In genomic region chr10:45485761-45486602, GRCm38 (mm10) we compare ENCODE assay signal across 8 mouse cellular contexts. TPM values are rescaled to one million over a fixed set of nuclear protein-coding genes. Genes with fewer than 3 reads are reported as not detected.
DNase-seq lines count a peak whose midpoint lies in the region; ATAC-seq and TF ChIP-seq lines count a peak whose summit lies in the region.

Gene Lin28b (minus strand): TSS chr10:45486395.

- H3K36me3 ChIP-seq in ES-Bruce4 (ENCODE audit: control insufficient read depth, insufficient read depth, low read length, poor library complexity, severe bottlenecking), result no peaks in the 10 kb centered on the region
- H3K36me3 ChIP-seq in embryonic facial prominence, embryonic 12.5 days, result no peaks in the 10 kb centered on the region

- H3K9me3 ChIP-seq in ES-Bruce4 (replicated peaks; ENCODE audit: control insufficient read depth, insufficient read depth, low read length, poor library complexity, severe bottlenecking), result no peaks in the 10 kb centered on the region
- H3K9me3 ChIP-seq in embryonic facial prominence, embryonic 12.5 days, result no peaks in the 10 kb centered on the region

- WGBS in embryonic facial prominence, embryonic 12.5 days, result under 1% methylated on average over 75 of the region's 139 CpGs

- H3K4me2 ChIP-seq in embryonic facial prominence, embryonic 12.5 days (replicated peaks), result peak within 1 kb of the TSS; percentile 97

- H3K27me3 ChIP-seq in ES-Bruce4 (ENCODE audit: control insufficient read depth, insufficient read depth, low read length, poor library complexity, severe bottlenecking), result peaks cover 1% of the 10 kb centered on the region; the same call in 1 of the 2 replicates
- peaks cover 22% of the 10 kb centered on the region for H3K27me3 ChIP-seq in embryonic facial prominence, embryonic 12.5 days

- DNase-seq in adrenal gland, postnatal 25 days, result peak; percentile 32
- peak; percentile 19 to 30 for DNase-seq in heart, postnatal 14 days
- DNase-seq in layer of hippocampus, postnatal 36 days, result peak; percentile 21 to 37
- DNase-seq in lung, postnatal 14 days, result peak; percentile 11
- DNase-seq in right cerebral cortex, postnatal 14 days, result peak; percentile 72

- peak within 1 kb of the TSS; percentile 89 for H3K9ac ChIP-seq in ES-Bruce4 (ENCODE audit: low read depth, poor library complexity, severe bottlenecking)
- peak within 1 kb of the TSS; percentile 57 for H3K9ac ChIP-seq in embryonic facial prominence, embryonic 12.5 days

- H3K4me3 ChIP-seq in ES-Bruce4 (ENCODE audit: low read depth, low read length), result peak within 1 kb of the TSS; percentile 81
- peak within 1 kb of the TSS; percentile 72 for H3K4me3 ChIP-seq in embryonic facial prominence, embryonic 12.5 days

- ATAC-seq in embryonic facial prominence, embryonic 12.5 days (ENCODE audit: insufficient number of reproducible peaks, insufficient read depth, low FRiP score, low TSS enrichment), result peak; percentile 93
- no peak for ATAC-seq in monocyte, adult 5-6 weeks (replicated peaks; ENCODE audit: insufficient number of reproducible peaks, low FRiP score, low TSS enrichment, poor library complexity, severe bottlenecking)

- no peak for TF ChIP-seq CTCF in ES-Bruce4 (IDR thresholded peaks at IDR 0.05; ENCODE audit: low read depth, low read length)

- intact Hi-C loops in heart, postnatal 14 days (cut with DNase I), result loop anchor here (10.0 kb wide), 1 partner anchor 101 kb away; no protein-coding TSS in a partner anchor

- no peak within 1 kb of the TSS for H3K27ac ChIP-seq in ES-Bruce4 (ENCODE audit: insufficient read depth, low read length)
- 0 out of 2 replicates have a peak within 1 kb of the TSS, but pooled peaks have one; percentile 41 for H3K27ac ChIP-seq in embryonic facial prominence, embryonic 12.5 days

- no peak for TF ChIP-seq POLR2A in ES-Bruce4 (IDR thresholded peaks at IDR 0.05; ENCODE audit: insufficient read depth, low read length)

- no peak for TF ChIP-seq EP300 in ES-Bruce4 (IDR thresholded peaks at IDR 0.05; ENCODE audit: insufficient read depth, low read depth, low read length)

- no peaks in the 10 kb centered on the region for H3K4me1 ChIP-seq in ES-Bruce4 (ENCODE audit: control insufficient read depth, insufficient read depth, low read length)
- no peaks in the 10 kb centered on the region for H3K4me1 ChIP-seq in embryonic facial prominence, embryonic 12.5 days

RNA-seq across cellular contexts. Expression of gene Lin28b, which starts in this region (rescaled TPM):
- polyA plus RNA-seq in ES-Bruce4 (2011; ENCODE audit: insufficient read depth, insufficient read length, low read depth, missing spikeins), result 24.1 and 26.8 TPM in 2 replicates
- 0.15 TPM in 1 of 2 replicates, not detected in the other for total RNA-seq in adrenal gland, postnatal 25 days (2021)
- polyA plus RNA-seq in embryonic facial prominence, embryonic 12.5 days (2016; fragmentation: Nextera tagmentation; extraction: Ambion mirVana), result 6.3 and 7.2 TPM in 2 replicates
- total RNA-seq in heart, postnatal 14 days (2021), result under 1 TPM; 0.27 to 0.29 TPM
- total RNA-seq in layer of hippocampus, postnatal 36 days (2021), result 1 to 10 TPM in 1 of 2 experiments, under 1 TPM in 1; 0.97 to 1.9 TPM
- 0.10 TPM in 1 of 3 replicates, not detected in the others for total RNA-seq in monocyte, adult 5-6 weeks (2017)

Comparison
In these comparisons a context has a peak if more than half of its experiments do, and no peak if none do; other contexts are left out.
1. Peak in DNase-seq in adrenal gland, postnatal 25 days; RNA of the gene not detected or under 1 TPM.
2. Peak in DNase-seq in heart, postnatal 14 days; RNA of the gene not detected or under 1 TPM.
3. DNase-seq: peak in every context shown above with its lines; median percentile 72 in right cerebral cortex, postnatal 14 days; 32 in adrenal gland, postnatal 25 days; 29 in layer of hippocampus, postnatal 36 days; 24 in heart, postnatal 14 days; 11 in lung, postnatal 14 days.